Mouse (Mus musculus) embryonic fibroblast, embryonic 13.5 days (primary cell): ENCODE measurements around the gene Actl11.

Experiments used
- CTCF ChIP-seq: IDR thresholded peaks from 2 replicates; pipeline ENCODE4 v1.5.1; 2011; ENCODE audit warnings: mild to moderate bottlenecking, control low read depth, low read length, moderate library complexity, borderline replicate concordance; ENCODE audit not compliant: insufficient read depth
- POLR2A ChIP-seq: IDR thresholded peaks from 2 replicates; pipeline ENCODE4 v1.6.1; 2011; ENCODE audit warnings: low read depth, mild to moderate bottlenecking, control low read depth, low read length, moderate library complexity

GRCm38 (mm10) chr9:107917895-107918608 is 10.2 kb upstream of the Actl11 start:
- TF ChIP-seq POLR2A (no peak), CTCF (no peak)
